Mouse (Mus musculus): ENCODE measurements around the gene Nfib.

GRCm38 (mm10) chr4:82456908-82457307 lies 248.6 kb downstream of the Nfib start:
- TF ChIP-seq MAX (IDR thresholded peaks at IDR 0.05; ENCODE audit: low read depth) (no peak), POLR2A (IDR thresholded peaks at IDR 0.05; ENCODE audit: insufficient read length, low read depth) (no peak), MYOD1 (IDR thresholded peaks at IDR 0.05; ENCODE audit: control insufficient read depth in 1 of 3, insufficient read length in 2 of 3, low read depth in 2 of 3) (no peak)

Data from myocyte (in vitro differentiated cells).